Mouse (Mus musculus): ENCODE measurements around the gene Tbcc.
A peak's percentile ranks its signal among the peaks of the same experiment; 100 is the strongest.

Tbcc gene

DNA sequence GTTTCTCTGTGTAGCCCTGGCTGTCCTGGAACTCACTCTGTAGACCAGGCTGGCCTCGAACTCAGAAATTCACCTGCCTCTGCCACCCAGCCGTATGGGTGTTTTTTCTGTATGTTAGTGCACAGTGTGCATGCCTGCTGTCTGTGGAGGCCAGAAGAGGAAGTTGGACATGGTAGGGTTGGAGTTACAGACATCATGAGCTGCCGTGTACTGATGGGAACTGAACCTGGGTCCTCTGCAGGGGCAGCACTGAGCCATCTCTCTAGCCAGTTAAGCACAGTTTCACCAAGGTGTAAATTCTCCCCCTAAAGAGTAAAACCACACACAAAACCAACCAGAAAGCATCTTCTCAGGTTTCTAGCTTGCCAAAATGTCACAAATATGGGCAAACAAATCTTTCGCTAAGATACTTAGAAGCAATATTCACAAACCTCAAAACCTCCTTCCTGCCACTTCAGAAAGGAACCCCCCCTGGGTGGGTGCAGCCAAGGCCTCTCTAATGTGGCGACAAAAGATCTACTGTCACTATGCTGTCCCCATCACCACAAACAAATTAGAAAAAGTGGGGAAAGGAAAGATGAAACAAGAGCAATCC, 20.2 kb upstream of the Tbcc start:
- DNase-seq, result no peak

DNA sequence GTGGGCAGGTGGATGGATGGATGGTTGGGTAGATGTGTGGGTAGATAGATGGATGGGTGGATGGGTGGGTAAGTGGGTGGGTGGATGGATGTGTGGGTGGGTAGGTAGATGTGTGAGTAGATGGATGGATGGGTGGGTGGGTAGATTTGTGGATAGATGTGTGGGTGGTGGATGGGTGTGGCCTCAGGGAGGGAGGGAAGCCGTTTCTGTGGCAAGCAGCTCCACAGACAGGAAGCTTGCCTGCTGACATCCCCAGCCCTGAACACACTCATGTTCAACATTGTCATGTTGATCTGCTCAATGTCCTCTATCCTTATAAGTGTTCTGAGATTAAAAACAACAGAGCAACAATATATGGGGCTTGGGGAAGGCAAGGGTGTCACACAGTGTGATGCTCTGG, 19.6 kb upstream of the Tbcc start:
- DNase-seq, result no peak

DNA sequence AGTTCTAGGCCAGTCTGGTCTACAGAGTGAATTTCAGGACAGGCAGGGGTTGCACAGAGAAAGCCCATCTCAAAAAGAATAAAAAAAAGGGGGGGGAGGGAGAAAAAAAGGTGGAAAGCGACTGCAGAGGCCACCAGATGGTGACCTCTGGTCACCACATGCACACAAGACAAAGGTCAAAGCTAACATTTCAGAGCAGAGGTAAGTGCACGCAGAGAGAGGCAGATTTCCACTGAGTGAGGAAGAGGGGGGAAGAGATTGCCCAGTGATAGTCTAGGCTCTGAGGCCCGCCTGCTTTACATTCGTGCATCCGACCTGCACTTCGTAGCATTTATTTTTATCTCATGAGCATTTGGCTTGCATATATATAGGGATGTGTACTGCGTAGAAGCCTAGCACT, 17.7 kb upstream of the Tbcc start:
- no peak for DNase-seq

GRCm38 (mm10) chr17:46874133-46874532, 16.4 kb upstream of the Tbcc start:
- peak; percentile 49 to 66 for DNase-seq

DNA sequence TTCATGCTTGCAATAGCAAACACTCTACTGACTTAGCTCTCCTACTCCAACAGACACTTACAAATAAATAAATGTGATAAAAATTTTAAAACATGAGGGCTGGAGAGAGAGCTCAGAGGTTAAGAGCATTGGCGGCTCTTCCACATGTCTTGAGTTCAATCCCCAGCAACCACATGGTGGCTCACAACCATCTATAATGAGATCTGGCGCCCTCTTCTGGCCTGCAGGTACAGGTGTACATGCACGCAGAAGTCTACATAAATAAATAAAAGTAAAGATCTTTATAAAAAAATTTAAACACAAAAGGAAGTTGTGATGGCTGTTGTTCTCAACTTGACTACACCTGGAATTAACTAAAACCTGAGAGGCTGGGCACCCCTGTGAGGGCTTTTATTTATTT, 14.9 kb upstream of the Tbcc start:
- DNase-seq, result no peak

DNA sequence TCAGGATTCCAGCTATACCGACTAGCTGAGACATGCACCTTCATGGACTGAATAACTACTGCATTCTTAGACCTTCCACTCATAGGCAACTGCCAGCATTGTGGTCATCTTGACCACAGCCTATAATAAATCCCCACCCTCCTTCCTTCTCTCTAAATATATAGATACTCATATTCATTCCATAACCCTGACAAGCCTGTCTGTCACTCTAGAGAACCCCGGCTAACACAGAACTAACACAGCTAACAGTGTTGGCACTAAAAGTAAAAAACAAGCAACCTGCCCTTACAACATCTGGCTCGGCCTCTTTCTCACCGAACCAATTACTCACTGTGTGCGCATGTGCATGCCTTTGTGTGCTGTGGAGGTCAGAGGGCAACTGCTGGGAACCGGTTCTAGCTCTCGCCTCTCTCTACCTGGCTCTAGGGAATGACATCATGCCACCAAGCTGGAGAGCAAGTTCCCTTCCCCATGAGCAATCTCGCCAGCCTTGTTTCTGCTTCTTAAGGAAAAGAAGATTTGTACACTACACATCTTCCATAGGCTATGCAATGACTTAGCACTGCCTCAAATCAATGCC, 14.0 kb upstream of the Tbcc start:
- DNase-seq, result peak; percentile 58 to 72

- no peak for DNase-seq
Measured at GRCm38 (mm10) chr17:46877061-46877460, 13.4 kb upstream of the Tbcc start.

DNA sequence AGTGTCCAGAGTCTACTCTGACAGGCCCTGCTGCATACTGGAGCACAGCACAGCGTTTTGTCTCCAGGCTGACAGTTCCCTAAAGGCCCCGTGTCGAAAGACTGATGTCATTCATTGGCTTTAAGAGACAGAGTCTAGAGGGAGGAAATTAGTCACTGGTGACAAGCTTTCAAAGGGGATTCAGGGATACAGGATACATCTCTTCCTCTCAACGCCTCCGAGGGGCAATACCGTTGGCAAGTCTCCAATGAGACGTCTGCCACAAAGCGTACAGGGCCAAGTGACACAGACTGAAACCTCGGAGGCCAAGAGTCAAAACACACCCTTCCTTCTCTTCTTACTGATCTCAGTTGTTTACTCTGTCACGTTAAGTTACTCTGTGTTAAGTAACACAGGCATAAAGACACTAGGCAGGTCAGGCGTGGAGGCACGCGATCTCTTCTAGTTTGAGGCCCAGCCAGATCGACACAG, 10.6 kb upstream of the Tbcc start:
- DNase-seq, result peak; percentile 51 to 74

GRCm38 (mm10) chr17:46880322-46880721, 10.2 kb upstream of the Tbcc start:
- DNase-seq, result no peak

DNA sequence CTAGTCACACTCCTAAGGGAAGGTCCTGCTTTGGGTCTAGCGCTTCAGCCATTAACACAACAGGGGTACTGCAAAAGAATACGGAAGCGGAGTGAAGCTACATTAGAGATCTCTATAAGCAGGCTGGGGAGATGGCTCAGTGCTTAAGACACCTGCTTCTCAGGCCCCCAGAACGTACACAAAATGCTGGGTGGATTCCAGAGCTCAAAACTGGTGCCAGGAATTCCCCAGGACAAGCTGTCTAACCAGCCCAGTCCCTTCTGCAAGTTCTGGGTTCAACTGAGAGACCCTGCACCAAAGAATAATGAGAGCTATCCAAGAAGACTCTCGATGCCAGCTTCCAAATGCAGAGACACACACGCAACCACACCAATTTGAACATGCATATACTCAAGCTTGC, 8.8 kb upstream of the Tbcc start:
- no peak for DNase-seq

DNA sequence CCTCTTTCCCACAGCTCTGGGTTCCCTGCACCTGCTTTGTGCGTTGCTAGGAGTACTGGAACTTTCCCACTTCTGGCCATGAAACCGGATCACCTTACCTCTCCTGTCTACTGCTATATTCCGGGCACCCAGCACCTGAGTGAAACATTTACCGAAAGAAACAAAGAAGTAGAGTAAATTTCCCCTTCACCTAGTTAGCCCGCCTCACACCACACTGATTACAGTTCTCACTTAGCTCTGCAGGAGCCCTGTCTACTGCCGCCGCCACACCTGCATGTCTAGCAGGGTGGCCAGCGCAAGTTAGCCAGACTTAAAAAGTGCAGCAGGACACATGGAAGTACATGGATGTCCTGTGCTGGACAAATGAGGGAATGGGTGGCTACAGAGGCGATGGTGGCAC, 7.4 kb upstream of the Tbcc start:
- no peak for DNase-seq

- no peak for DNase-seq
Measured at GRCm38 (mm10) chr17:46884766-46885165, 5.7 kb upstream of the Tbcc start.

DNA sequence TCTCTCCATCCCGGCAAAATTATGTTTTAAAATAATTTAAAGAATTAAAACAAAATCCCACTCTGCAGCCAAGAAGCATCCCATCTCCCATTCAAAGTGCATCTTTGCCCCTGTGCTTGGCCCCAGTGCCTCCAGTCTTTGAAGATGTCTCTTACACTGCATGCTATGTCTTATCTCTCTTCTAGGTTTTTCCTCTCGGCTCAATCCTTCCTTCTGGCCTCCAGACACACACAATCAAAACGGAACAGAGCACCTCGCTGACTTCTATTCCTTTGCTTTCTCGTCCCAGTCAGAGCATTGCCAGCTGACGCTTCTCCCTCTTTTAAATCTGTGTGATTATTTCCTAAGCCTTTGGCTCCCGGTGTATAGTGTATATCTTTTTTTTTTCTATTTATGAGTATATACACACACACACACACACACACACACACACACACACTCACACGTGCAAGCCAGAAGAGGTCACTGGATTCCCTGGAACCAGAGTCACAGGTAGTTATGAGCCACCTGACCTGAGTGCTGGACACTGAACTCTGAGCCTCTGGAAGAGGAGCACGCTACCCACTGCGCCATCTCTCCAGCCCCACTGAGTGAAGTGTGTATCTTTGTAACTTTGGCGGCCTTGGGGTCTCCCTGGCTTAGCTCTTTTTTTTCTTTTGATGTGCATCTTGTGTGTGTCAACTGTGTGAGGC, 5.1 kb upstream of the Tbcc start:
- DNase-seq, result no peak

- no peak for DNase-seq
Measured at GRCm38 (mm10) chr17:46885910-46886643, 4.4 kb upstream of the Tbcc start.

DNA sequence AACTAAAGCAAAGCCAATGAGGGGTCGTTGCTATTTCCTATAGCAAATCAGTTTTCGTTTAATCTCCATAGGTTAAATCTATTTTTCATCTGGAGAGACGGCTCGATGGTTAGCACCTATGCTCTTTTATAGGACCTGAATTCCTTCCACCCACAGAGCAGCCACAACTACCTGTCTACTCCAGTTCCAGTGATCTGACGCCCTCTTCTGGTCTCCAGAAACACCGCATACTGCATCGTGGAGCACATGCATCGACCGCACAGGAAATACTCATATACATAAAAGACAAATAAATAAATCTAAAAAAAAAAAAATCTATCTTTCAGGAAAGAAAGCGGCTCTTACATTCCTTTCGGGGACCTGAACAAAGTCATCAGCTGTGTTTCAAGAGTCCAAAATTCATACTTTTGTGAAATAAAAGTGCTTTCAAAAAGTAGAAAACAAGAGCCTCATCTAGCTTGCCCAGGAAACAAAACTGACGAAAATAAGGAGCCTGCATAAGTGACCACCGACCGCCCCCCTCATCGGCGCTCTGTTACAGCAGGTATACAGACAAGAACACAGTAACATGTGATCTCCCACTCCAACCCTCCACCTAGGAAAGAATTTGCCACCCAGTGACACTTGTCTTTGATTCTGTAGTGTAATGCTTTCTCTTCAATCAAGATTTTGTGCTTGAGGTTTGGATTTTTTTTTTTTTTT, 1.8 kb upstream of the Tbcc start:
- peak; percentile 56 to 59 for DNase-seq

- DNase-seq, result peak; percentile 78 to 88
Measured at GRCm38 (mm10) chr17:46889450-46890084, 917 bp upstream of the Tbcc start.

GRCm38 (mm10) chr17:46890843-46891594, 535 bp downstream of the Tbcc start:
- peak in 1 of 2 experiments; percentile 42 for DNase-seq

GRCm38 (mm10) chr17:46895426-46895825, 4.9 kb downstream of the Tbcc start:
- peak in 1 of 2 experiments; percentile 38 for DNase-seq

- DNase-seq, result peak in 1 of 2 experiments; percentile 37
Measured at GRCm38 (mm10) chr17:46897221-46897950, 6.9 kb downstream of the Tbcc start.

- DNase-seq, result no peak
Measured at GRCm38 (mm10) chr17:46900941-46901340, 10.5 kb downstream of the Tbcc start.

Data from kidney, adult 8-10 months (tissue).